Mouse (Mus musculus) retina, adult 2 months (tissue): ENCODE data around the gene Kdm6b.

Experiments
- DNase-seq: peaks from one replicate; pipeline ENCODE4 v3.0.0-alpha.2; 2012; ENCODE audit warnings: low read depth, low spot score

Kdm6b gene

DNA sequence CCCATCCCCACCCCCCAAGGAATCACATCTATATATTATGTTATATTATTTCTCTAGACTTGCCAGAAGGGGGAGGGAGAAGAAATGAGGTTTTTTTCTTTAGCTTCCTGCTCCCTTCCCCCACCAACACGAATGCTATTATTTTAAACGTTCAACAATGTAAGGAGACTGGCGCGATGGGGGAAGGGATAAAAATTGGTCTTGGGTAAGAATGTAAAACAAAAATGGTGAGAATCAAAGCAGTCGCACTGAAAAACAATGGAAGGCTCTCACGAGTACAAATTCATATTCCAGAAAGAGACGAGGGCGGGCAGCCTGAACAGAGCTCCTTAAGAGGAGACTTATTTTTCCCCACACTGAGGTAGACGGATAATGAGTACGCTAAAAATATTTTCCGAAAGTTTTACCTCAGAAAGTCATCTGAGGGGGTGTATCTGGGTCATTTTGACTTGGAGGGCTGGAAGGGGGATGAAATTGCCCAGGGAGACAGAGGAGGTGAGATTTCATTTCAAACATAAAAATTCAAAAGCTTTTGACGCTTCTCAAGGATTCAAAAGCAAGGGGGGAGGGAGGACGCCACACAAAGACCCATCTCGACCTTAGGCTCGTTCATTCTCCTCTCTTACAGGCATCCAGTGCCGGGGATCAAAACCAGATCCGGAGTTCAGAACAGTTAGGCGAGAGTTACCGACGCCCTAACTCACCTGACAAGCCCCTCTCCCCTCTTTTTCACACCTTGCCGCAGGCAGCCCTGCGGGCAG, 46.4 kb downstream of the Kdm6b start:
- DNase-seq, result no peak

- peak; percentile 69 for DNase-seq
Observed at GRCm38 (mm10) chr11:69366157-69366854, 47.2 kb downstream of the Kdm6b start.

DNA sequence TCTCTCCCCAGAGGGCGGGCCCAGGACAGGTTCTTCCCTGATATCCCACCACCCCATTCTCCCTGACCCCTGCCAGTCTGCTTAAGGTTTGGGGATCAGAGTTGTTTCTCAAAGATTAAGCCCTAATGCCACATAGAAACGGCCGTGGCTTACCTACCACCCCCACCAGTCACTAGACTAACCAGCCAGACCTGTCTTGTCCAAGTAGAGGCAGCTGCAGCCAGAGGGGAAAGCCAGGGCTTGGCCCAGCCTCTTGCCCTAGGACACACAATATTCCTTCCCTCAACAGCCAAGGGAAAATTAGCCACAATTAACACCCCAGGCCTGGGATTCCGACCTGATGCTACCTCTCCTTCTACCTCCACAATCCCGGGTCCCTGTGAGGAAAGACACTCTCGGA, 47.8 kb downstream of the Kdm6b start:
- DNase-seq, result no peak

DNA sequence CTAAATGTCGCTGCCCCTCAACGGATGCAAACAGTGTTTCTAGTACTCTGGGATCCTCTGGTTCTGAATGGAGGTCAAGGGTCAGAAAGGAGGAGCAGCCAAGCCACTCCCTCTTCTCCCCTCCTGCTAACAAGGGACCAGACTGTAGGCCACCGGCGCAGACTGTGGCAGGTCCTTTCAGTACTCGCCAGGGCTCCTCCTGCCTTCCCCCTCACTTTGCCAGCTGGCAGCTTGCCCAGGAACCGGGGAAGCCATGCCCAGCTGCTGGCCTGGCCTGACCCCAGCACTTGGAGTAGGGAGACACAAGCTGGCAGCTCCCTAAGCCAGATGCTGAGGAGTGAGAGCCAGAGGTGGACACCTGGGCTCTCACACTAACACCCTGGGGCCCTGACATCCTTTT, 48.6 kb downstream of the Kdm6b start:
- DNase-seq, result peak; percentile 61

DNA sequence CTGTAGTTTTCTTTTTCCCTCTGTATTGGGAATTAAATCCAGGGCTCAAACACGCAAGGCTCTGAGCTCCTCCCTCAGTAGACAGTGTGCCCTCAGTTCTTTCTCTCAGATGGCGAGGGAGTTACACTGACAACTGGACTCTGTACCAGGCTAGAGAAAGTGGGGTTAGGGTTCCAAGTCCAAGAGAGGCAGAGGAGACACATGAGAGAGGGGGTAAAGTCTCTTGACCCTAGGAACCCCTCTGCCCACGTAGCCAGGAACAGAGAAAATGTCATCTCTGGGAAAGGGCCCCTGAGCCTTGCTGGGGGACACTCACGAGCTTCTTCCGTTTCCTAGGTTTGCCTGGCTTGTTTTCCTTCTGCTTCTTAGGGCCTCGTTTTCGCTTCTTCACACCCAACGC, 49.1 kb downstream of the Kdm6b start:
- DNase-seq, result no peak

DNA sequence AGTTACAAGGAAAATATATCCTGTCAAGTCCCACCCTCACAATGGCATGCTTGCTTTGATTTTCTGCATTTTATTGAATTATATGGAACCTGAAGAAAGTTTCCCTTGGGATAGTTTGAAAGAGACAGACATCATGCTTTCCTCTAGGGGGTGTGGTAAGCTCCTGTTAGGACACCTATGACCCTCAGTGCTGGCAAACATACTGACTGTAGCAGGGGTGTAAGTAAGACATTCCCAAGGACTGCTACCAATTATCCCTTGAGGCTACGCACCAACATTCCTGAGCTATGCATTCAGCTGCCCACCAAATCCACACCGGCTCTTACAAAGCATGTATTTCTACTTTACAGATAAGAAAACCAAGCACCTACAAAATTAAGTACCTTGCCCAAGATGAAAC, 51.0 kb downstream of the Kdm6b start:
- DNase-seq, result no peak

DNA sequence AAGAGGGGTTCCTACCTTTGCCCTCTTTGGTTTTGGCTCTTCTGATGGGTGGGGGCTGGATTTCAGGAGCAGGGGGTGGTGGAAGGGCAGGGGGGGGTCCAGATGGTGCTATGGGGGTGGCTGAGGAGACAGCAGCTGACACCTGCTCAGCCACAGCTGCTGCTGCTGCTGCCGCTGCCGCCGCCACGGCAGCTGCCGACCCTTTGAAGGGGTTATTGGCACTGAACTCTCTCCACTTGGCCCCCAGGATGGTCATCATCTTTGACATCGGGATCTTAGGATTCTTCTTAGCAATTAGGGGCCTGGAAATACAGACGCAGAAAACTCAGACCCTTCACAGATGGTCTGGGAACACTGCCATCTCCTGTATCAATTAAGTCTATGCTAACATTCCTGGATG, 51.5 kb downstream of the Kdm6b start:
- DNase-seq, result no peak

DNA sequence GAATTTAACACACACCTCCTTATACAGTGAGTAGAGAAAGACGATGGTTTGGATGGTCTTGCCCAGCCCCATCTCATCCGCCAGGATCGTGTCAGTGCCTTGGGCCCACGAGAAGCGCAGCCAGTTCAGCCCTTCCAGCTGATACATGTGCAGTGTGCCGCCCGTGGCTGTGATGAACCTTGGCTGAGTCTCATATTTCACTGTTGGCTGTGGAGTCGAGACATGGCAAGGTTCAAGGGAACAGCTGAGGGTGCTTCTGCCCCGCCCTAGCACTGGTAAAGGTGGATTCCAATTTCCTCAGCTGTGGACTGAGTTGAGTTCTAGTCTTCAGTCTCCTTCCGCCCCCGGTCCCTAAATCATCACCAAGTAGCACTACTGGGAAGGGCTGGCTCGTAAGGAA, 55.8 kb downstream of the Kdm6b start:
- no peak for DNase-seq

DNA sequence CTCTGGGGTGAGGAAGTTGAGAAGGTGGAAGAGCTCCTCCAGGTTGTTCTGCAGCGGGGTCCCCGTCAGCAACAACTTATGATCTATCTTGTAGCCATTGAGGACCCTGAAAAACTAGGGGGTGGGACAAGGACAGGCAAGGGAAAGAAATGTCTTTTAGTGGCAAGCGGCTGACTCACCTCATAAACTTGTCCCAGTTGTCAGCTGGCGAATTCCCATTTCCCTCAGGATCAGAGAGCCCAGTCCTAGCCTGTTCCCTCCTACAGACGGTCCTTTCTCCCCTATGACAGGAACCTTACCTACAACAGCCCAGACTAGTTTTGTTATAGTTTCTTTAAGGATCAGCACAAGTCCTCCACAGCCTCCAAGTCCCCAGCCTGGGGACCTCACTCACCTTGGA, 56.9 kb downstream of the Kdm6b start:
- DNase-seq, result no peak
